Mouse (Mus musculus) olfactory bulb, adult 2 months (tissue): ENCODE data around the gene Spata2l.

Experiments used
- CTCF ChIP-seq: fragments of 200-500 bp; IDR thresholded peaks from 2 replicates; pipeline ENCODE4 v1.5.1; 2012; ENCODE audit warnings: low read depth, mild to moderate bottlenecking, low read length, moderate library complexity; ENCODE audit not compliant: insufficient read depth
- POLR2A ChIP-seq: fragments of 200-500 bp; IDR thresholded peaks from 2 replicates; pipeline ENCODE4 v1.6.1; 2012; ENCODE audit warnings: mild to moderate bottlenecking, low read depth, low read length, moderate library complexity; ENCODE audit not compliant: insufficient read depth

GRCm38 (mm10) chr8:123284493-123284892, 48.5 kb upstream of the Spata2l start:
- TF ChIP-seq POLR2A (no peak), CTCF (no peak)
